Mouse (Mus musculus): ENCODE results near the gene Apoc1.

DNA sequence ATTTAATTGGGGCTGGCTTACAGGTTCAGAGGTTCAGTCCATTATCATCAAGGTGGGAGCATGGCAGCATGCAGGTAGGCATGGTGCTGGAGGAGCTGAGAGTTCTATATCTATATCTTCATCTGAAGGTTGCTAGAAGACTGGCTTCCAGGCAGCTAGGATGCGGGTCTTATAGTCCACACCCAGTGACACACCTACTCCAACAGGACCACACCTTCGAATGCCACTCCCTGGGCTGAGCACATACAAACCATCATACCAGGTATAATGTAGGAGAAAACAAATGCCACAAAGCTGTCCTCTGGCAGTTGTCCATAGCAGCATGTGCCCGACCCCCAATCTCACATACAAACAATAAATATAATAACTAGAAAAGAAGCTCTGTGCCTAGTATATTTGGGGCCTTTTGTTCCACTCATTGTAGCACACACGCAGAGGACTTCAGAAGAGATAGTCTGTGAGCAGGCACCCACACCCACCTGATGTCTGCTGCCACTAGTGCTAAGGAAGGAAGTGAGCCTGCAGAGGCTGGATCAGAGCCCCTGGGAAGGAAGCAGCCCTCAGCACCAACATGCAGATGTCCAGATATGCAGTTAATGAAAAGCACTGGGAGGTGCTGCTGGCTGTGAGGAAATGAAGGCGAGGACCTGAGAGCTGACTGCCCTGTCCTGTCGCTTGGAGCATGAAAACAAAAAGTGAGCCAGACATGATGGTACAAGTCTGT is 41.2 kb downstream of the Apoc1 start:
- TF ChIP-seq CTCF (IDR thresholded peaks at IDR 0.05; ENCODE audit: low read depth, low read length) (no peak), POLR2A (IDR thresholded peaks at IDR 0.05; ENCODE audit: borderline replicate concordance, low read depth, low read length) (no peak)
